Mouse (Mus musculus) midbrain, embryonic 12.5 days (tissue): ENCODE measurements around the gene Gm6370. TPM values are rescaled to one million over a fixed set of nuclear protein-coding genes. Genes with fewer than 3 reads are reported as not detected.
"Not testable (repeated sequence)": the region's sequence is repeated elsewhere in the genome, so short reads cannot be mapped to it uniquely, and the experiment has no call there.

Experiments used
- ATAC-seq: fragments of 200-750 bp; cut with Nextera tagmentation; 2 replicates; pipeline ENCODE4 v1.8.0; 2017; ENCODE audit warnings: low read depth, moderate TSS enrichment, moderate library complexity; ENCODE audit not compliant: low FRiP score
- H3K27ac ChIP-seq: fragments of 300-500 bp; sonication (generic); replicated peaks from 2 replicates; pipeline ENCODE4 v1.5.1; 2016; ENCODE audit warnings: mild to moderate bottlenecking
- H3K27me3 ChIP-seq: fragments of 300-500 bp; sonication (generic); 2 replicates; pipeline ENCODE4 v1.6.1; 2016; ENCODE audit warnings: mild to moderate bottlenecking
- H3K36me3 ChIP-seq: fragments of 300-500 bp; sonication (generic); 2 replicates; pipeline ENCODE4 v1.6.1; 2016
- H3K4me1 ChIP-seq: fragments of 300-500 bp; sonication (generic); 2 replicates; pipeline ENCODE4 v1.6.1; 2016
- H3K4me2 ChIP-seq: fragments of 300-500 bp; sonication (generic); replicated peaks from 2 replicates; pipeline ENCODE4 v1.6.1; 2016; ENCODE audit warnings: mild to moderate bottlenecking, moderate library complexity
- H3K4me3 ChIP-seq: fragments of 300-500 bp; sonication (generic); 2 replicates; pipeline ENCODE4 v1.5.1; 2016; ENCODE audit warnings: mild to moderate bottlenecking
- H3K9ac ChIP-seq: fragments of 300-500 bp; sonication (generic); replicated peaks from 2 replicates; pipeline ENCODE4 v1.6.1; 2016; ENCODE audit warnings: mild to moderate bottlenecking, moderate library complexity
- H3K9me3 ChIP-seq: fragments of 300-500 bp; sonication (generic); 2 replicates; pipeline ENCODE4 v1.6.1; 2016; ENCODE audit warnings: mild to moderate bottlenecking
- WGBS: fragments of 180-500 bp; shearing (Covaris S2); methylation state at CpG from one replicate; pipeline ENCODE4 v1.1.7; 2016; 5-methylcytosine and 5-hydroxymethylcytosine counted together
- polyA plus RNA-seq: library from polyadenylated mRNA; unstranded; fragments of >200 nt; fragmentation: Nextera tagmentation; extraction: Ambion mirVana; gene quantifications from 2 replicates; pipeline ENCODE4 v1.2.1, GENCODE M21; 2016

Gm6370 gene
- polyA plus RNA-seq, 1 experiment from 2014 or later = not detected

DNA sequence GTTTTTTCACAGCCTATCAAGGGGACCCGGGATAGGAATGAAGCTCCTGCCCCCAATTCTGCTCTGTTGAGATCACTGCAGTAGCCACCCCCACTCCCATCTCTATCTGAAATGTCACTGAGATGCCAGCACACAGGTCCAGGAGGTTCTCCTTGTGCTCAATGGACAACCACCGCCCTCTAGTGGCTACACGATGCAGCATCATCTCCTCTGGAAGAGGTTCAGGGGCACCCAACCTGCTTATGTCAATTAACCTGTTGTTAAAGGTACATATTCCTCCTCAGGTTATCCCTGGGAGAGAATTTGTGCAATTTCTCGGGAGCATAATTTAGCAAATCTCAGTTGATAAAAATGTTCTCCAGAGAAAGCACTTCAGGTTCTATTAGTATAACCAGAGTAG, 2.2 kb upstream of the Gm6370 start:
- 11% methylated on average over 3 of the region's 4 CpGs for WGBS
- H3K36me3 ChIP-seq, H3K27me3 ChIP-seq, H3K4me3 ChIP-seq, H3K4me1 ChIP-seq, H3K27ac ChIP-seq, H3K4me2 ChIP-seq, H3K9ac ChIP-seq, H3K9me3 ChIP-seq, ATAC-seq: not testable (repeated sequence)

DNA sequence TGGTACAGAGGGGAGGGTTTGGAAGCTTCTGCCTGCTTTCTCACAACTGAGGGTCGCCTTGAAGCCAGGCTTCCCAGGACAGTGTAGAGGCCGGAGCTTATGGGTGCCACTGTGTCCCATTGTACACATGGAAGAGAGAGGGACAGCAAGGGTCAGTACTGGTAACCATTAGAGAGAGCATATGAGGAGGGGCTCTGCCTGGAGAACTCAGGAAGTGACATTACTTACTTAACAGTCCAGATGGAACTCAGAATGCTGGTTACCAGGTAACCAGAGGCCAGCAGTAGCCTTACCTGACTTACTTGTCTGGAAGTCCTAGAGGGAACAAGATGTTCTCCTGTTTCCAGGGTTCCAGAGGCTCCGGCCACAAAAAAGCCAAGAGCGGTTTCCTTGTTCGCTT, 10.9 kb downstream of the Gm6370 start, which contains the start of gene 4930449I24Rik:
TSS of gene 4930449I24Rik (plus strand) at position 301 of the 400 bp plus-strand sequence.
- H3K9me3 ChIP-seq, H3K9ac ChIP-seq, H3K4me2 ChIP-seq, H3K27ac ChIP-seq, H3K36me3 ChIP-seq, H3K27me3 ChIP-seq, H3K4me1 ChIP-seq, ATAC-seq, H3K4me3 ChIP-seq: not testable (repeated sequence)
- no CpG with 5 or more reads among the region's 5 CpGs for WGBS

DNA sequence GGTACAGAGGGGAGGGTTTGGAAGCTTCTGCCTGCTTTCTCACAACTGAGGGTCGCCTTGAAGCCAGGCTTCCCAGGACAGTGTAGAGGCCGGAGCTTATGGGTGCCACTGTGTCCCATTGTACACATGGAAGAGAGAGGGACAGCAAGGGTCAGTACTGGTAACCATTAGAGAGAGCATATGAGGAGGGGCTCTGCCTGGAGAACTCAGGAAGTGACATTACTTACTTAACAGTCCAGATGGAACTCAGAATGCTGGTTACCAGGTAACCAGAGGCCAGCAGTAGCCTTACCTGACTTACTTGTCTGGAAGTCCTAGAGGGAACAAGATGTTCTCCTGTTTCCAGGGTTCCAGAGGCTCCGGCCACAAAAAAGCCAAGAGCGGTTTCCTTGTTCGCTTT, 22.7 kb downstream of the Gm6370 start, which contains the start of gene Gm3402:
TSS of gene Gm3402 (plus strand) at position 301 of the 400 bp plus-strand sequence.
- 100% methylated on average over 2 of the region's 5 CpGs for WGBS
- H3K36me3 ChIP-seq, H3K4me3 ChIP-seq, H3K4me2 ChIP-seq, ATAC-seq, H3K27ac ChIP-seq, H3K27me3 ChIP-seq, H3K9me3 ChIP-seq, H3K9ac ChIP-seq, H3K4me1 ChIP-seq: not testable (repeated sequence)

- not testable (repeated sequence) for H3K27me3 ChIP-seq, ATAC-seq
Observed at GRCm38 (mm10) chr5:146525501-146525900, 34.3 kb downstream of the Gm6370 start, which contains the start of gene Gm3404. TSS of gene Gm3404 (plus strand) at chr5:146525801.

DNA sequence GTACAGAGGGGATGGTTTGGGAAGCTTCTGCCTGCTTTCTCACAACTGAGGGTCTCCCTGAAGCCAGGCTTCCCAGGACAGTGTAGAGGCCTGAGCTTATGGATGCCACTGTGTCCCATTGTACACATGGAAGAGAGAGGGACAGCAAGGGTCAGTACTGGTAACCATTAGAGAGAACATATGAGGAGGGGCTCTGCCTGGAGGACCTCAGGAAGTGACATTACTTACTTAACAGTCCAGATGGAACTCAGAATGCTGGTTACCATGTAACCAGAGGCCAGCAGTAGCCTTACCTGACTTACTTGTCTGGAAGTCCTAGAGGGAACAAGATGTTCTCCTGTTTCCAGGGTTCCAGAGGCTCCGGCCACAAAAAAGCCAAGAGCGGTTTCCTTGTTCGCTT, 46.2 kb downstream of the Gm6370 start, which contains the start of gene Gm3409:
TSS of gene Gm3409 (plus strand) at position 301 of the 400 bp plus-strand sequence.
- not testable (repeated sequence) for H3K9ac ChIP-seq, H3K27me3 ChIP-seq, H3K4me2 ChIP-seq, H3K27ac ChIP-seq, H3K4me1 ChIP-seq, H3K9me3 ChIP-seq, ATAC-seq, H3K4me3 ChIP-seq, H3K36me3 ChIP-seq
- 85% methylated on average over 3 of the region's 3 CpGs for WGBS

More at GRCm38 (mm10) chr5:146525501-146525900, 34.3 kb downstream of the Gm6370 start, which contains the start of gene Gm3404:
- H3K4me1 ChIP-seq, H3K4me3 ChIP-seq, H3K4me2 ChIP-seq, H3K36me3 ChIP-seq, H3K27ac ChIP-seq, H3K9ac ChIP-seq, H3K9me3 ChIP-seq: not testable (repeated sequence)
- 95% methylated on average over 3 of the region's 3 CpGs for WGBS

Other genes starting within 250 kb of the Gm6370 start
- gene Wasf3, start 106.4 kb upstream of the Gm6370 start, polyA plus RNA-seq = 9.6 and 12.0 TPM in 2 replicates
- not detected in 2 replicates for gene Gm6408, start 9.4 kb upstream of the Gm6370 start, polyA plus RNA-seq
- not detected in 2 replicates for gene 4930449I24Rik, start 11.0 kb downstream of the Gm6370 start, polyA plus RNA-seq
- not detected in 2 replicates for gene Gm3402, start 22.8 kb downstream of the Gm6370 start, polyA plus RNA-seq
- not detected in 2 replicates for gene Gm3404, start 34.4 kb downstream of the Gm6370 start, polyA plus RNA-seq
- not detected in 2 replicates for gene Gm3409, start 46.3 kb downstream of the Gm6370 start, polyA plus RNA-seq
- not detected in 2 replicates for gene Gm3415, start 64.8 kb downstream of the Gm6370 start, polyA plus RNA-seq
- 0.79 and 0.85 TPM in 2 replicates for gene Gpr12, start 93.9 kb downstream of the Gm6370 start, polyA plus RNA-seq